Mouse (Mus musculus) forebrain, postnatal 0 days (tissue): ENCODE data around the gene Ppp1r16b. TPM values are rescaled to one million over a fixed set of nuclear protein-coding genes. Genes with fewer than 3 reads are reported as not detected.

ENCODE experiments used
- ATAC-seq: fragments of 200-750 bp; cut with Nextera tagmentation; 2 replicates; pipeline ENCODE4 v1.8.0; 2017; ENCODE audit warnings: mild to moderate bottlenecking, moderate library complexity
- DNase-seq: peaks from one replicate; pipeline ENCODE4 v3.0.0-alpha.2; 2015
- H3K27ac ChIP-seq: fragments of 300-500 bp; sonication (generic); 2 replicates; pipeline ENCODE4 v1.5.1; 2014; ENCODE audit warnings: low read depth, mild to moderate bottlenecking, antibody characterized with exemption, low read length, moderate library complexity, mixed read lengths
- H3K27me3 ChIP-seq: fragments of 300-500 bp; sonication (generic); 2 replicates; pipeline ENCODE4 v1.6.1; 2014; ENCODE audit warnings: mild to moderate bottlenecking, low read length, mixed read lengths; ENCODE audit not compliant: insufficient read depth
- H3K36me3 ChIP-seq: fragments of 300-500 bp; sonication (generic); 2 replicates; pipeline ENCODE4 v1.6.1; 2014; ENCODE audit warnings: mild to moderate bottlenecking, moderate library complexity; ENCODE audit not compliant: insufficient read depth
- H3K4me1 ChIP-seq: fragments of 300-500 bp; sonication (generic); 2 replicates; pipeline ENCODE4 v1.6.1; 2014; ENCODE audit warnings: antibody characterized with exemption; ENCODE audit not compliant: insufficient read depth
- H3K4me2 ChIP-seq: fragments of 300-500 bp; sonication (generic); 2 replicates; pipeline ENCODE4 v1.6.1; 2014; ENCODE audit warnings: low read depth, mild to moderate bottlenecking, moderate library complexity
- H3K4me3 ChIP-seq: fragments of 300-500 bp; sonication (generic); 2 replicates; pipeline ENCODE4 v1.5.1; 2014; ENCODE audit warnings: low read depth, low read length, mixed read lengths
- H3K9ac ChIP-seq: fragments of 300-500 bp; sonication (generic); 2 replicates; pipeline ENCODE4 v1.6.1; 2014; ENCODE audit warnings: mild to moderate bottlenecking
- H3K9me3 ChIP-seq: fragments of 300-500 bp; sonication (generic); 2 replicates; pipeline ENCODE4 v1.6.1; 2016; ENCODE audit warnings: low read length
- CTCF ChIP-seq: sonication (generic); IDR thresholded peaks from 2 replicates; pipeline ENCODE4 v1.5.1; 2016; ENCODE audit warnings: antibody characterized with exemption, control low read depth, low read depth
- WGBS: fragments of 180-500 bp; shearing (Covaris S2); extraction: QIAGEN DNeasy Blood & Tissue Kit; methylation state at CpG from one replicate; pipeline ENCODE4 v1.1.7; 2014; 5-methylcytosine and 5-hydroxymethylcytosine counted together
- polyA plus RNA-seq: library from polyadenylated mRNA; unstranded; fragments of >200 nt; fragmentation: Nextera tagmentation; extraction: Ambion mirVana; gene quantifications from 2 replicates; pipeline ENCODE4 v1.2.1, GENCODE M21; 2015
- total RNA-seq: library from RNA; depleted of rRNA; stranded (reverse); fragments of >200 nt; gene quantifications from 2 replicates; pipeline ENCODE4 v1.2.3, GENCODE M21; 2014

Gene Ppp1r16b
- total and polyA plus RNA-seq, 2 experiments from 2014 or later, result 25.2 to 28.4 TPM

DNA sequence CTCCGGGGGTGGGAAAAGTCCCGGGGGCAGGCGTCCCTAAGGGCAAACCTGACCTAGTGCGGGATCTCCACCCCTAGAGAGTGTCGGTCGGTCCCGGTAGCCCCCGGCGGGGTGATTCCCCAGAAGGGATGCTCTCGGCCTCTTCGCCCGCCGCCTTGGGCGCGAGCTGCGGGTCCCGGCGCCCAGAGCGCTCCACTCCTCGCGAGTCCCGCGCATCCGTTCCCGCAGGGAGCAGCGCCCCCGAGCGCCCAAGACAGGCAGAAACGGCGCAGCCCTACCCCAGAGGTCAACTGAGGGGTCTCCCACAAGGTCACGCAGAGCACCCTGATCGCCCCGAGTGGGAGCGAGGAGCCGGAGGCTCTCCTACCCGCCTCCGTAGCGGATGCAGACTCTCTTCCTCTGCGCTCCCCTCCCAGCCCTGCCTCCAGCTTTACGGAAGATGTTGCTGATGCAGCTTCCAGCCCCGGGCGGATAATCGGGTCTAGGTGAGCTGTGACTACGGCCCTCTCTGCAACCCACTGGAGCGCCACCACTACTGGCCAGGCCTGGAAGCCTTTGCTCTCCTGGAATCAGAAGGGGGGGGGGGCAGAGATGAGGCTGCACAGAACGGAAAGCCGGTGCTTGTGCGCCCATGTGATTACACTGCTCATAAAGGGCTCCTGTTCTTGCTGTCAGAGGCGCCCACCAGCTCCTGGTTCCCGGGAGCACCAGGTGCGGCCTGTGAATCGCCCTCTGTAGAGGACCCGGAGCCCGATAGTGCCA lies 2.7 kb downstream of the Ppp1r16b start:
- whole genome bisulfite sequencing, result under 1% methylated on average over 51 of the region's 54 CpGs
- Histone ChIP-seq H3K36me3 (no peaks in the 10 kb centered on the region), H3K27me3 (no peaks in the 10 kb centered on the region), H3K9ac (peak overlapping the region; percentile 86), H3K4me2 (peak overlapping the region; percentile 88), H3K4me1 (peaks cover 6% of the 10 kb centered on the region), H3K4me3 (peak overlapping the region; percentile 72), H3K9me3 (no peaks in the 10 kb centered on the region), H3K27ac (peak overlapping the region; percentile 90)
- peak; percentile 82 for DNase-seq
- peak; percentile 72 for ATAC-seq
- peak; percentile 61 for TF ChIP-seq CTCF

DNA sequence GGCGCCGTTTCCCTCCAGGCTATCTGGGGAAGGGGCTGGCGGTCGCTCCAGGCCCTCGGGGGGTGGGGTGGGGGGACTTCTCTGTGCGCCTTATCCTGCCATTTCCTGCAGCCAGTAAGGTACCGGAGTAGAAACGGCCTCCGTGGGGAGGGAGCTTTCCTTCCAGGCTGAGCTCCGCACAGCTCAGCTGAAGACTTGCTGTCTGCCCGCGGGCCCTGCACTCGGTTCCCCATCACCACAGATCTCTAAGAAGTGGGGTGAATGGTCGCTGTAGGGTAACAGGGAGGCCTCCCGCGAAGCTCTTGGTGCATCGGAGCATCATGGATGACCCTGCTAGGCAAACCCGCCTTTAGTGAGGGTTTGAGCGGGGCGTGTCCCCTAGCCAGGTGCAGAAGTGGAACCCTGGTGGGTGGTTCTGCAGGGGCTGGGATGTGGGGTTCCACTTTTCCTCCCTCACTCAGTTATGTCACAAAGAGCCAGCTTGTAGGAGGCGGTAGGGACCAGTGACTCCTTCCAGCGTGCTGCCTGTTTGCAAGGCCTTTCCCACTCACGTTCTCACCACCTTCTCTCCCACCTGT lies 3.3 kb downstream of the Ppp1r16b start:
- Histone ChIP-seq H3K4me1 (peaks cover 10% of the 10 kb centered on the region), H3K27me3 (no peaks in the 10 kb centered on the region), H3K27ac (peak overlapping the region; percentile 90), H3K4me2 (peak overlapping the region; percentile 88), H3K4me3 (peak overlapping the region; percentile 72), H3K9me3 (no peaks in the 10 kb centered on the region), H3K9ac (peak overlapping the region; percentile 86), H3K36me3 (no peaks in the 10 kb centered on the region)
- no peak for TF ChIP-seq CTCF
- no peak for DNase-seq
- WGBS, result 9% methylated on average over 23 of the region's 23 CpGs
- ATAC-seq, result peak; percentile 37; the same call in 1 of the 2 replicates

- TF ChIP-seq CTCF, result no peak
- Histone ChIP-seq H3K9ac (peak overlapping the region; percentile 86; the same call in 1 of the 2 replicates), H3K4me3 (peak overlapping the region; percentile 72), H3K9me3 (no peaks in the 10 kb centered on the region), H3K27me3 (no peaks in the 10 kb centered on the region), H3K4me1 (peaks cover 12% of the 10 kb centered on the region), H3K36me3 (no peaks in the 10 kb centered on the region), H3K4me2 (peak overlapping the region; percentile 88), H3K27ac (peak overlapping the region; percentile 90; the same call in 1 of the 2 replicates)
- no peak for DNase-seq
- no peak for ATAC-seq
- 66% methylated on average over 13 of the region's 13 CpGs for WGBS
Measured at GRCm38 (mm10) chr2:158669199-158670195, 4.3 kb downstream of the Ppp1r16b start.

DNA sequence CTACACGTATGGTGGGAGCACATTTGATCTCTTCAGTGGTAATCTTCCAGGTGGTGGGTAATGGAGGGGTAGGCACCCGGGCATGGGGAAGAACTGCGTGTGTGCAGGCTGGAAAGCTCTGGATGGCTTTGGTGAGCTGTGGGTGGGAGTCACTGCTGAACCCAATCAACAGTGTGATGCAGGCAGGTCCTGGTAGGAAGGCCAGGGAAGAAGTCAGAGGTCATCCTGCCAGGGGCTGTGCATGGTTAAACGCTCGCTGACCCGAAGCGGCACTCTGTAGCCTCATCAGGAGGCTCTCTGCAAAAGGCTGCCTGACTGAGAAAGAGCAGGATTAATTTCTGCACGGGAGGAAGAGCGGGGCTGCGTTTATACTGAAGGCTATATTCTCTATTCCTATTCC lies 5.4 kb downstream of the Ppp1r16b start:
- Histone ChIP-seq H3K9ac (no peak overlapping the region; the same call in 1 of the 2 replicates), H3K4me3 (no peak overlapping the region), H3K27ac (no peak overlapping the region), H3K4me1 (peaks cover 12% of the 10 kb centered on the region), H3K36me3 (no peaks in the 10 kb centered on the region), H3K27me3 (no peaks in the 10 kb centered on the region), H3K4me2 (no peak overlapping the region; the same call in 1 of the 2 replicates), H3K9me3 (no peaks in the 10 kb centered on the region)
- no peak for ATAC-seq
- WGBS, result 31% methylated on average over 10 of the region's 10 CpGs
- DNase-seq, result no peak
- no peak for TF ChIP-seq CTCF

- no peaks in the 10 kb centered on the region for H3K9me3 ChIP-seq
Measured at GRCm38 (mm10) chr2:158672829-158673228, 7.6 kb downstream of the Ppp1r16b start.

DNA sequence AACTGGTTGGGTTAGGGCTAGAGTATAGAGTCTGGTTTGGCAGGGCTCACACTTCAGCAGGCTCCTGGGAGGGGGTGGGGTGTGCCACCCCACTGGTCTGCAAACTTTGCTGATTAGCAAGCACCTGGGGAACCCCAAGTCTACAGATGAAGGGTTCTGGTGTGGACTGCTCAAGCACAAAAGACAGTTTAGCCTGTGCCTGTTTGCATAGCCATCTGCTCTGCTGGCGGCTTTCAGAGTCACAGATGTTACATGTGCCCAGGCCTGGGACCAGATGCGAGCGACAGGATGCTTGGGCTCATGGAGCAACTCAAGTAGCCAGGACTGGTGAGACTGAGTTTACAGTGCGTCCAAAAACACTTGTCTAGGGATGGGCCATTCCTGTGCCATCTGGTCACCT lies 8.3 kb downstream of the Ppp1r16b start:
- H3K4me2 ChIP-seq, result no peak overlapping the region

More at GRCm38 (mm10) chr2:158672829-158673228, 7.6 kb downstream of the Ppp1r16b start:
- Histone ChIP-seq H3K9ac (no peak overlapping the region), H3K36me3 (no peaks in the 10 kb centered on the region), H3K27ac (peak overlapping the region; percentile 29; the same call in 1 of the 2 replicates), H3K27me3 (no peaks in the 10 kb centered on the region), H3K4me1 (peaks cover 12% of the 10 kb centered on the region), H3K4me3 (no peak overlapping the region), H3K4me2 (no peak overlapping the region)
- ATAC-seq (no peak), DNase-seq (no peak)
- WGBS, result 14% methylated on average over 6 of the region's 6 CpGs
- no peak for TF ChIP-seq CTCF

More for the DNA sequence above, 8.3 kb downstream of the Ppp1r16b start:
- WGBS, result 48% methylated on average over 4 of the region's 4 CpGs
- Histone ChIP-seq H3K9me3 (no peaks in the 10 kb centered on the region), H3K27ac (peak overlapping the region; percentile 29; the same call in 1 of the 2 replicates), H3K36me3 (no peaks in the 10 kb centered on the region), H3K27me3 (no peaks in the 10 kb centered on the region), H3K9ac (no peak overlapping the region), H3K4me3 (no peak overlapping the region), H3K4me1 (peaks cover 12% of the 10 kb centered on the region)
- TF ChIP-seq CTCF, result no peak
- peak; percentile 60 for DNase-seq
- 0 out of 2 replicates have a peak, but pooled peaks have one; percentile 14 for ATAC-seq
